Mouse (Mus musculus): ENCODE measurements around the gene Rsbn1l. TPM values are rescaled to one million over a fixed set of nuclear protein-coding genes. Genes with fewer than 3 reads are reported as not detected.
A peak's percentile ranks its signal among the peaks of the same experiment; 100 is the strongest.
"Not testable (repeated sequence)": the region's sequence is repeated elsewhere in the genome, so short reads cannot be mapped to it uniquely, and the experiment has no call there.

The Rsbn1l gene
- polyA plus RNA-seq, 1 experiment from 2014 or later: 4.9 TPM

DNA sequence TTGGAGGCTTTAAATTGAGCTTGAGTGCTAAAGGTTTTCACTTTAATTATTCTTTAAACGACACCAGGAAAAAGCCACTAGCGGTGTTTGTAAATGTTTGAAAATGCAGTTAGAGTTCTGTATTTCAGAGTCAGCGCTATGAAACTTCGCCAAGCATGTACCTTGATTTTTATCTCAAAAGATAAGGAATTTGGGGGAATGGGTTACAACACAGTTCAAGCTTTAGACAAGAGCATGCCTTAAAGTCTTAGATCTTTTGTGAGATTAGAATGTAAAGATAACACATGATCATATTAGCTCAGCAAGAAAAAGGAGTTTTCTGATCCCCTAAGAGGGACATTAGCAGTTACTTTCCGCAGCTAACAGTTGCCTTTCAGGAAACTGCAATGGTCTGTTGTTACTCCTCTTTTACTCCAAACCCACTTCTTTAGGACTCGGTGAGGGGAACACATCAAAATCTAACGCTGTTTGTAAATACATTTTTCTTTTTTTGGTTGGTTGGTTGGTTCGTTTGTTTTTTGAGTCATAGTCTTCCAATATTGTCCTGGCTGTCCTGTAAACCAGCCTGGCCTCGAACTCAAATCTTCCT, 3.8 kb downstream of the Rsbn1l start:
- Histone ChIP-seq H3K4me1 (ENCODE audit: control insufficient read depth, insufficient read depth, low read length) (peaks cover 17% of the 10 kb centered on the region), H3K27ac (ENCODE audit: low read length) (peak overlapping the region; percentile 97)
- WGBS: 23% methylated on average over 9 of the region's 9 CpGs

DNA sequence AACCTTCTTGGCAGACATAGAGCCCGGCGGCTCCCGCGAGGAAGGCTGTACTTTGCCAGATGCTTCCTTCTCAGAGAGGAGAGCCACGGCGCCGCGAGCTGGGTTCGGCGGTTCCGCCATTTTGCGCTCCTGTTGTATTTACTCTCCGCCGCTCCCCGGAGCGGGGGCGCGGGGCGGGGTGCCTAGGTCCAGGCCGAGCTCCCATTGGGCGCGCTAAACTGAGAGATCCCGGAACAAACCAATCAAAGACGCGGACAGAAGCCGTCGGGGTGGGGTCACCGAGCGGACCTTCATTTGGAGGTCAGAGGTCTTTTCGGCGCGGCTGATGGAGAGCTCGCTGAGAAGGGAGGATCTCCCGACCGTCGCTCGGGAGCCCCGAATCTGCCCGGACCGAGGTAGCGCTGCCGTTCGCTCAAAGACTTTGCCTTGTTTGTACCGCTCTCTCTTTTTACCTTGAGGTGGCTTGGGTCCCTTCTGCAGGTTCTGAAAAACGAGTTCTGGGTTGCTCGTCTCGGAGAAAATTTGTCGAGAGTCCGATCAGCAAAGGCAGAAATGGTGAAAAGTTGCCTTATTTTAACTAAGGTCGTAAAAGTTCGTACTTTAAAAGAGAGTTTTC, 4.4 kb downstream of the Rsbn1l start:
- Histone ChIP-seq H3K9ac (ENCODE audit: low read depth, low read length) (peak overlapping the region; percentile 95), H3K27me3 (ENCODE audit: control insufficient read depth, insufficient read depth, low read depth, low read length) (no peaks in the 10 kb centered on the region), H3K27ac (ENCODE audit: low read length) (peak overlapping the region; percentile 97), H3K4me1 (ENCODE audit: control insufficient read depth, insufficient read depth, low read length) (peaks cover 17% of the 10 kb centered on the region), H3K36me3 (ENCODE audit: control insufficient read depth, insufficient read depth, low read length) (no peaks in the 10 kb centered on the region), H3K4me2 (ENCODE audit: low read length) (peak overlapping the region; percentile 74), H3K9me3 (replicated peaks; ENCODE audit: control insufficient read depth, low read length, poor library complexity, severe bottlenecking) (no peaks in the 10 kb centered on the region; the same call in 1 of the 2 replicates), H3K4me3 (ENCODE audit: low read depth, low read length) (peak overlapping the region; percentile 98)
- peak; percentile 99 for ATAC-seq
- WGBS: under 1% methylated on average over 51 of the region's 51 CpGs

More for the DNA sequence above, 3.8 kb downstream of the Rsbn1l start:
- H3K4me3 ChIP-seq (ENCODE audit: low read depth, low read length): peak overlapping the region; percentile 98
- ATAC-seq: no peak
- H3K27me3 ChIP-seq (ENCODE audit: control insufficient read depth, insufficient read depth, low read depth, low read length): no peaks in the 10 kb centered on the region
- H3K36me3 ChIP-seq (ENCODE audit: control insufficient read depth, insufficient read depth, low read length): no peaks in the 10 kb centered on the region
- H3K9ac ChIP-seq (ENCODE audit: low read depth, low read length): peak overlapping the region; percentile 95
- H3K9me3 ChIP-seq (replicated peaks; ENCODE audit: control insufficient read depth, low read length, poor library complexity, severe bottlenecking): no peaks in the 10 kb centered on the region; the same call in 1 of the 2 replicates
- H3K4me2 ChIP-seq (ENCODE audit: low read length): peak overlapping the region; percentile 59

DNA sequence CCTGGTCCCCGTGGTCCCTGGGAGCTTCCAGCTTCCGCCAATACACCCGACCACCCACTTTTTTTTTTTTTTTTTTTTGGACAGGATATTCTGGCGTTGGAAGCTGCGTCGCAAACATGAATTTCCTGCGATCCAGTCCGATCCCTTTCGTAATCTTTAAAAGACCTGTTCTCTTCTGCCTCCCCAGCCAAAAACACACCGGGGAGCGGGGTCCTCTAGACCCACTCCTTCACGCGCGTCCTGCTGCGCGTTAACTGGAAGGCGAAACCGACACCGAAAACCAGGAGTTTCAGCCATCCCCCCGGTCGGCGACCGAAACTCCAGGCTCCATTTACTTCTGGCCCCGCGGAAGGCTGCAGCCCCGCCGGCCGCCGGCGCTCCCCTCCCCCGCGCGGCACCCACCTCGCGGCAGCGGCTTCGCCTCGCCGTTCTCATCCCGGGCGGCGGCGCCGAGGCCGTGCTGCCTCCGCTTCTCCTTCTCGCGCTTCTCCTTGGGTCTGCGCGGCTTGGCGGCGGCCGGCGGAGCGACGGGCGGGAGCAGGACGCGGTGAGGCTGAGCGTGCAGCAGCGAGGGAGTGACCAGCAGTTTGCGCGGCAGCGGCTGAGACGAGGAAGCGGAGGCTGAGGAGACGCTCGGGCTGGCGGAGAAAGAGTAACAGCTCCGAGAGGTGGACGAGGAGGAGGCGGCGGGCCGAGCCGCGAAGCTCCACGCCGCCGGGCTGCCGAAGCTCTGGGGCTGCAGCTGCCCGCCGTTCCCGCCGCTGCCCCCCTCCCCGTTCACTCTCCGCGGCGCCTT, 5.1 kb downstream of the Rsbn1l start:
- Histone ChIP-seq H3K4me2 (ENCODE audit: low read length) (peak overlapping the region; percentile 74), H3K9ac (ENCODE audit: low read depth, low read length) (peak overlapping the region; percentile 95), H3K36me3 (ENCODE audit: control insufficient read depth, insufficient read depth, low read length) (no peaks in the 10 kb centered on the region), H3K27ac (ENCODE audit: low read length) (peak overlapping the region; percentile 97), H3K4me1 (ENCODE audit: control insufficient read depth, insufficient read depth, low read length) (peaks cover 17% of the 10 kb centered on the region), H3K27me3 (ENCODE audit: control insufficient read depth, insufficient read depth, low read depth, low read length) (no peaks in the 10 kb centered on the region), H3K9me3 (replicated peaks; ENCODE audit: control insufficient read depth, low read length, poor library complexity, severe bottlenecking) (no peaks in the 10 kb centered on the region), H3K4me3 (ENCODE audit: low read depth, low read length) (peak overlapping the region; percentile 98)
- WGBS: 0% methylated on average over 76 of the region's 88 CpGs
- peak; percentile 87 for ATAC-seq

DNA sequence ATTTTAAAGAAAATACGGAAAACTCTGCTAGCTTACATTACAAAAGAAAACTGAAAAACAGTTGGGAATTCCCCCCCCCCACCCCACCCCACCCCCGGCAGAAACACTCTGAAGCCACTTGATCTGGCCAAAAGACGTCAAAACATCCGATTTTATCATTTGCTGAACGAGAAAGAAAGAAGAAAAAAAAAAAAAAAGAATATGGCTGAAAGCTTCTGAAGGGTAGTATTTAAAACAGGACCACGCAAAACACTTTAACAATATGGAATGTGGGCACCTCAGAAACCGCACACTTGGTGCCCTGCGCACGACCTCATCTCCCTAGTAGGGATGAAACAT, 5.7 kb downstream of the Rsbn1l start:
- Histone ChIP-seq H3K4me3 (ENCODE audit: low read depth, low read length) (peak overlapping the region; percentile 98), H3K9ac (ENCODE audit: low read depth, low read length) (peak overlapping the region; percentile 95)
- under 1% methylated on average over 9 of the region's 9 CpGs for WGBS

DNA sequence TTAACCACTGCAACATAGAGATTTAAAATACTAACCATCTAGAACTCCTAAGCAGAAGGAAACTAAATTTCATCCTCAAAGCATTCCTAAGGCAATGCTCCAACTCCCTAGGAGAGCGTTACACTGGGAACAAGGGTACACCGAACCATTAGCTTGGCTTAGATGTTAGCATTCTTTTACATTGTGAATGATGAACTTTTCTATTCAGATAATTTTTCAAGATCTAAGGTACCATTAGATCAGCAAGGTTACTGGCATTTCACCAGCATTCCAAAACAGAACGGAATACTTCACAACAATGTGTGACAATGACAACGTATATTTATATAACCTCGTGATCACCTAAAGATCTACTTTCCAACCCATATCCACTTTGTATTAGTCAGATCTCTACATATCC, 6.1 kb downstream of the Rsbn1l start:
- peak overlapping the region; percentile 98 for H3K4me3 ChIP-seq (ENCODE audit: low read depth, low read length)
- ATAC-seq: no peak
- peaks cover 17% of the 10 kb centered on the region for H3K4me1 ChIP-seq (ENCODE audit: control insufficient read depth, insufficient read depth, low read length)
- H3K4me2 ChIP-seq (ENCODE audit: low read length): peak overlapping the region; percentile 74
- WGBS: 2% methylated on average over 5 of the region's 5 CpGs
- H3K36me3 ChIP-seq (ENCODE audit: control insufficient read depth, insufficient read depth, low read length): no peaks in the 10 kb centered on the region
- H3K27me3 ChIP-seq (ENCODE audit: control insufficient read depth, insufficient read depth, low read depth, low read length): no peaks in the 10 kb centered on the region
- peak overlapping the region; percentile 95 for H3K9ac ChIP-seq (ENCODE audit: low read depth, low read length)
- no peaks in the 10 kb centered on the region for H3K9me3 ChIP-seq (replicated peaks; ENCODE audit: control insufficient read depth, low read length, poor library complexity, severe bottlenecking)
- H3K27ac ChIP-seq (ENCODE audit: low read length): no peak overlapping the region

More for the DNA sequence above, 5.7 kb downstream of the Rsbn1l start:
- no peaks in the 10 kb centered on the region for H3K9me3 ChIP-seq (replicated peaks; ENCODE audit: control insufficient read depth, low read length, poor library complexity, severe bottlenecking)
- H3K36me3 ChIP-seq (ENCODE audit: control insufficient read depth, insufficient read depth, low read length): no peaks in the 10 kb centered on the region
- peak overlapping the region; percentile 74 for H3K4me2 ChIP-seq (ENCODE audit: low read length)
- ATAC-seq: no peak
- H3K27ac ChIP-seq (ENCODE audit: low read length): peak overlapping the region; percentile 97
- no peaks in the 10 kb centered on the region for H3K27me3 ChIP-seq (ENCODE audit: control insufficient read depth, insufficient read depth, low read depth, low read length)
- H3K4me1 ChIP-seq (ENCODE audit: control insufficient read depth, insufficient read depth, low read length): peaks cover 17% of the 10 kb centered on the region

DNA sequence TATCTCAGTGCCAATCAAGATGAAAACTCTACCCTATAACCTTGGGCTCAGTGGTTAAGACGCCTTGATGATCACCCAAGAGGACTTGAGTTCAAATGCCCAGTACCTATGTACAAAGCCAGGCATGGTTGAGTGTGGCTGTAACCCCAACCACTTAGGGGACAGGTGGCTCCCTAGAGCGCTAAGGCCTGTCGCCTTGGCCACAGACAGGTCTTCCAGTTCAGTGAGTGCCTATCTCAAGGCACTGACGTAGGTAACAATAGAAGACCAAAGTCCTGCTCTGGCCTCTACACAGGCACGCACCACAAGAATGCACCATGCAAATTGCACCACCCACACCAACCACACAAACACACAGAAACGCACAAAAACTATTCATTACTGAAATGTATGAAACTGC, 9.3 kb downstream of the Rsbn1l start:
- H3K9ac ChIP-seq (ENCODE audit: low read depth, low read length): no peak overlapping the region
- no peak for ATAC-seq

DNA sequence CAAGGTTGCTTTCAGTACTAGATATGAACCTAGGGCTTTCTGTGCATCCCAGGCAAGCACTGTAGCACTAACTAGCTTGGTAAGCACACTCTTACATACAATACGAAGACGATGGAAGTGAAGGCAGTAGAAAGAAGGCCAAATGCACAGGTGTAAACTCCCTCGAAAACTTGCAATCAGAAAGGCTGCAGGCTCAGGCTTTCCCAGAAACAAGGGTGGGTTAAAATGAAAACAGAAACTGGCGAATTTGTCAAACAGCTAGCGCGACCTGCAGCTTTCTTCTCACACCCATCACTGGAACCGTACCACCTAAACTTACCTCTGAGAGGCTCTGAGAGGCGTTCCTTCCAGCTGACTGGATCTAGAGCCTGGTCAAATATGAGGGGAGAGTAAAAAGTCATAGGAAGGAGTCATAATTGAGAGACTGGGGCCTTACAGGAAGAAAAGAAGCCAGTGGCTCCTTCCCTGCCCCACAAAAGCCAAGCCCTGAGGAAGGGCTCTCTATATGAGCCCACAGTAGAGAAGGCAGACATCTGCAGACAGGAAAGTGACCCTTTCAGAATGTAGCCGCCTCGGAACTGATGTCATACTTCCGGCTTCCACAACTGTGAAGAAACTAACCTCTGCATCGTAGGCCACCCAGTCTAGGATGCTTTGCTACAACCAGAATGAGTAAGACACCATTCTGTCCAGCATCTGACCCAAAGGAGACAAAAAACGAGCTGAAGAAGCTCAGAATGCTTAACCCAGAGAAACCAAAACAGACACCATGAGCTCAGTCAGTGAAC, 11.0 kb downstream of the Rsbn1l start:
- Histone ChIP-seq H3K4me2 (ENCODE audit: low read length) (no peak overlapping the region), H3K4me1 (ENCODE audit: control insufficient read depth, insufficient read depth, low read length) (peaks cover 11% of the 10 kb centered on the region), H3K27me3 (ENCODE audit: control insufficient read depth, insufficient read depth, low read depth, low read length) (no peaks in the 10 kb centered on the region), H3K9ac (ENCODE audit: low read depth, low read length) (no peak overlapping the region), H3K9me3 (replicated peaks; ENCODE audit: control insufficient read depth, low read length, poor library complexity, severe bottlenecking) (no peaks in the 10 kb centered on the region), H3K4me3 (ENCODE audit: low read depth, low read length) (no peak overlapping the region), H3K27ac (ENCODE audit: low read length) (no peak overlapping the region), H3K36me3 (ENCODE audit: control insufficient read depth, insufficient read depth, low read length) (no peaks in the 10 kb centered on the region)
- WGBS: 87% methylated on average over 13 of the region's 13 CpGs
- no peak for ATAC-seq

More for the DNA sequence above, 9.3 kb downstream of the Rsbn1l start:
- WGBS: 87% methylated on average over 6 of the region's 6 CpGs
- Histone ChIP-seq H3K9me3 (replicated peaks; ENCODE audit: control insufficient read depth, low read length, poor library complexity, severe bottlenecking) (no peaks in the 10 kb centered on the region), H3K36me3 (ENCODE audit: control insufficient read depth, insufficient read depth, low read length) (no peaks in the 10 kb centered on the region), H3K4me3 (ENCODE audit: low read depth, low read length) (no peak overlapping the region), H3K27ac (ENCODE audit: low read length) (no peak overlapping the region), H3K27me3 (ENCODE audit: control insufficient read depth, insufficient read depth, low read depth, low read length) (no peaks in the 10 kb centered on the region), H3K4me1 (ENCODE audit: control insufficient read depth, insufficient read depth, low read length) (peaks cover 12% of the 10 kb centered on the region), H3K4me2 (ENCODE audit: low read length) (no peak overlapping the region)

DNA sequence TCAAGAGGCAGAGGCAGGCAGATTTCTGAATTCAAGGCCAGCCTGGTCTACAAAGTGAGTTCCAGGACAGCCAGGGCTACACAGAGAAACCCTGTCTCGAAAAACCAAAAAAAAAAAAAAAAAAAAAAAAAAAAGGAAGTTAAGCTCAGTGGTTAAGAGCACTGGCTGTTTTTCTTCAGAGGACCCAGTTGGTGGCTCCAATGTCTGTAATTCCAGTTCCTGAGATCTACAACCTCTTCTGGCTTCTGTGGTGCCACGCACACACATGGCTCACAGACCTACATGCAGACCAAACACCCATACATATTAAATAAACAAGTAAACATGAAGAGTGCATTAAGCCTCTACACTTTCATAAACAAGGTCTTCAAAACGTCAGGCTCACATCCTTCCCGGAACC, 12.4 kb downstream of the Rsbn1l start:
- H3K4me1 ChIP-seq (ENCODE audit: control insufficient read depth, insufficient read depth, low read length); H3K36me3 ChIP-seq (ENCODE audit: control insufficient read depth, insufficient read depth, low read length); H3K9ac ChIP-seq (ENCODE audit: low read depth, low read length); H3K9me3 ChIP-seq (replicated peaks; ENCODE audit: control insufficient read depth, low read length, poor library complexity, severe bottlenecking); H3K27ac ChIP-seq (ENCODE audit: low read length); H3K4me2 ChIP-seq (ENCODE audit: low read length); H3K4me3 ChIP-seq (ENCODE audit: low read depth, low read length); ATAC-seq; H3K27me3 ChIP-seq (ENCODE audit: control insufficient read depth, insufficient read depth, low read depth, low read length): not testable (repeated sequence)
- 91% methylated on average over 3 of the region's 4 CpGs for WGBS
